In the genomic region with DNA sequence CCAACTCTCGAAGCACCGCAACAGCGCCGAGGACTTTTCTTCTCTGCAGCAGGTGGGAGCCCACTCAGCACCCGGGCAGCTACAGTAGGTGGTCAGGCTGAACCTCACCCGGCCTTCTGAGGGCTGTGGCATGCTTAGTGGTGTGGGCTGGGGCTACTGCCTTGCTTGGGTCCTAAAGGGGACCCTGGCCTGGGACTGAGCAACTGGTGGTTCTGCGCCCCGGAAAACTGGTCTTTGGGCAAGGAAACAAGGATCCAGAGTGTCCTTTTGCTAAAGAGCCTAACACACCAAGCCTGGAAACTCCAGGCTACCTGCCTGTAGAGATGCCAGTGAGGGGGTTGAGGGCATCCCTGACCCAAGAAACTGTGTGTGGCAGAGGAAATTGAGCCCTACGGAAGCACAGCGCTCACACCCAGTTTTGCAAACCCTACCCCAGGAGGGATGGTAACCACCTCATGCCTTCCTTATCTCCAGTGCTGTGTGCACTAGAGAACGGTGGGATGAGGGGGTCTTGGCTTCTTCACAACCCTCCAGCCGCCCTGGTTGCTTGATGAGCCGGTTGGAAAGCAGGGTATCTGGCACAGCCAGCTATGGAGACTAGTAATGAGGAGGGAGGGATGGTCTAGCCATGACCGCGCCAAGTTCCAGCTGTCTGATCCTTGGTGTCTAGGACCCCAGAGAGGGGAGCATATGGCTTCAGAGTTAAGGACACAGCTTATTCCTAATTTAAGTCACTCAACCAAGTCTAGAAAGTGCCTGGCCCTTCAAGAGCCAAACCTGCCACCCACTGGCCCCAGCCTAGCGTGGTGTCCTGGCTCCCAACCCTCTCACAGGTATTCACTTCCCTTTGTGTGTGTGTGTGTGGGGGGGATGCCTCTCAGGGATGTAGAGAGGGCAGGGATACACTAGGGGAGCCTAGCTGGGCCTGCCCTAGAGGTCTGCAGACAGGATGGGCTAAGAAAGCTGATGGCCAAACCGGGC, we compare ENCODE assay signal across 9 mouse cellular contexts. TPM values are rescaled to one million over a fixed set of nuclear protein-coding genes. Genes with fewer than 3 reads are reported as not detected.
DNase-seq lines count a peak whose midpoint lies in the region; ATAC-seq and TF ChIP-seq lines count a peak whose summit lies in the region.
"Had no signal": no experiment of that assay in that cellular context is flagged by ENCODE, and none has a peak within 500 bp of the region (broad histone marks: within the 10 kb centered on the region; RNA-seq: fewer than 3 reads in every experiment).

No protein-coding gene starts in this region.

- H3K36me3 ChIP-seq in kidney, postnatal 0 days (ENCODE audit: insufficient read depth, low read length): no peaks in the 10 kb centered on the region
- H3K36me3 ChIP-seq in embryonic facial prominence, embryonic 14.5 days (ENCODE audit: control insufficient read depth, insufficient read depth, low read length): no peaks in the 10 kb centered on the region
- H3K36me3 ChIP-seq in hindbrain, embryonic 16.5 days (ENCODE audit: control insufficient read depth, insufficient read depth, low read length): no peaks in the 10 kb centered on the region
- no peaks in the 10 kb centered on the region for H3K36me3 ChIP-seq in midbrain, embryonic 15.5 days (replicated peaks)

- H3K9me3 ChIP-seq in kidney, postnatal 0 days (replicated peaks; ENCODE audit: low read length): no peaks in the 10 kb centered on the region
- H3K9me3 ChIP-seq in embryonic facial prominence, embryonic 14.5 days (ENCODE audit: control insufficient read depth, low read length): no peaks in the 10 kb centered on the region
- H3K9me3 ChIP-seq in hindbrain, embryonic 16.5 days (ENCODE audit: control insufficient read depth, low read length): no peaks in the 10 kb centered on the region
- H3K9me3 ChIP-seq in midbrain, embryonic 15.5 days: no peaks in the 10 kb centered on the region

- peaks cover 19% of the 10 kb centered on the region for H3K4me1 ChIP-seq in kidney, postnatal 0 days (replicated peaks; ENCODE audit: insufficient read depth, low read length)
- peaks cover 23% of the 10 kb centered on the region for H3K4me1 ChIP-seq in embryonic facial prominence, embryonic 14.5 days (ENCODE audit: control insufficient read depth, insufficient read depth, low read length)
- H3K4me1 ChIP-seq in hindbrain, embryonic 16.5 days (ENCODE audit: control insufficient read depth, insufficient read depth, low read depth, low read length): peaks cover 15% of the 10 kb centered on the region
- peaks cover 18% of the 10 kb centered on the region for H3K4me1 ChIP-seq in midbrain, embryonic 15.5 days

- H3K9ac ChIP-seq in kidney, postnatal 0 days (ENCODE audit: low read depth, low read length): peak overlapping the region; percentile 53
- H3K9ac ChIP-seq in embryonic facial prominence, embryonic 14.5 days (ENCODE audit: low read depth, low read length): peak overlapping the region; percentile 70
- H3K9ac ChIP-seq in hindbrain, embryonic 16.5 days (ENCODE audit: low read depth, low read length): peak overlapping the region; percentile 53
- H3K9ac ChIP-seq in midbrain, embryonic 15.5 days: no peak overlapping the region

- no peak for ATAC-seq in kidney, postnatal 0 days (replicated peaks; ENCODE audit: low FRiP score, low read depth)
- no peak for ATAC-seq in embryonic facial prominence, embryonic 14.5 days (ENCODE audit: low read depth)
- 0 out of 2 replicates have a peak, but pooled peaks have one; percentile 9 for ATAC-seq in hindbrain, embryonic 16.5 days
- ATAC-seq in midbrain, embryonic 15.5 days (replicated peaks): no peak; the same call in 1 of the 2 replicates

- peak overlapping the region; percentile 52 for H3K4me2 ChIP-seq in kidney, postnatal 0 days (ENCODE audit: low read length)
- H3K4me2 ChIP-seq in embryonic facial prominence, embryonic 14.5 days (ENCODE audit: low read depth, low read length): peak overlapping the region; percentile 64
- H3K4me2 ChIP-seq in hindbrain, embryonic 16.5 days (ENCODE audit: low read length): peak overlapping the region; percentile 69
- peak overlapping the region; percentile 75 for H3K4me2 ChIP-seq in midbrain, embryonic 15.5 days

- DNase-seq in kidney, postnatal 0 days (ENCODE audit: low spot score): no peak
- DNase-seq in kidney, postnatal 25 days: no peak
- DNase-seq in embryonic facial prominence, embryonic 14.5 days (ENCODE audit: low spot score): no peak
- DNase-seq in right cerebral cortex, postnatal 10 days (ENCODE audit: low spot score in 2 of 2): no peak
- DNase-seq in frontal cortex, postnatal 36 days (ENCODE audit: low spot score in 2 of 2): no peak
- no peak for DNase-seq in layer of hippocampus, adult 11-12 months (ENCODE audit: low spot score)
- DNase-seq: cerebellum, postnatal 14 days had no signal

- TF ChIP-seq CTCF in kidney, postnatal 0 days (IDR thresholded peaks at IDR 0.05; ENCODE audit: low read depth): no peak

- peak overlapping the region; percentile 74 for H3K27ac ChIP-seq in kidney, postnatal 0 days
- peak overlapping the region; percentile 87 for H3K27ac ChIP-seq in embryonic facial prominence, embryonic 14.5 days (replicated peaks; ENCODE audit: low read depth, low read length)
- H3K27ac ChIP-seq in hindbrain, embryonic 16.5 days (ENCODE audit: low read depth, low read length): no peak overlapping the region
- H3K27ac ChIP-seq in midbrain, embryonic 15.5 days: no peak overlapping the region

- H3K4me3 ChIP-seq in kidney, postnatal 0 days (replicated peaks; ENCODE audit: low read depth, low read length): peak overlapping the region; percentile 35
- H3K4me3 ChIP-seq in embryonic facial prominence, embryonic 14.5 days (ENCODE audit: low read depth, low read length): peak overlapping the region; percentile 44
- peak overlapping the region; percentile 33 for H3K4me3 ChIP-seq in hindbrain, embryonic 16.5 days (ENCODE audit: low read length)
- peak overlapping the region; percentile 32 for H3K4me3 ChIP-seq in midbrain, embryonic 15.5 days

- WGBS in kidney, postnatal 0 days: 32% methylated on average over 17 of the region's 17 CpGs
- 33% methylated on average over 15 of the region's 17 CpGs for WGBS in embryonic facial prominence, embryonic 14.5 days
- WGBS in hindbrain, embryonic 16.5 days: 27% methylated on average over 17 of the region's 17 CpGs
- 28% methylated on average over 17 of the region's 17 CpGs for WGBS in midbrain, embryonic 15.5 days

- H3K27me3 ChIP-seq in kidney, postnatal 0 days (ENCODE audit: insufficient read depth, low read length): no peaks in the 10 kb centered on the region
- no peaks in the 10 kb centered on the region for H3K27me3 ChIP-seq in embryonic facial prominence, embryonic 14.5 days (replicated peaks; ENCODE audit: control insufficient read depth, insufficient read depth, low read length)
- 0 out of 2 replicates have a peak, but pooled peaks cover 3% of the 10 kb centered on the region for H3K27me3 ChIP-seq in hindbrain, embryonic 16.5 days (replicated peaks; ENCODE audit: control insufficient read depth, insufficient read depth, low read length)
- no peaks in the 10 kb centered on the region for H3K27me3 ChIP-seq in midbrain, embryonic 15.5 days (replicated peaks)

RNA-seq across cellular contexts. Expression of gene Myl9, which starts 0.5 kb away (rescaled TPM):
- polyA plus RNA-seq in kidney, postnatal 0 days (2015; fragmentation: Nextera tagmentation; extraction: Ambion mirVana): 449 and 494 TPM in 2 replicates
- 285 and 310 TPM in 2 replicates for polyA plus RNA-seq in embryonic facial prominence, embryonic 14.5 days (2014; fragmentation: Nextera tagmentation; extraction: Ambion mirVana)
- 46.9 and 52.0 TPM in 2 replicates for polyA plus RNA-seq in hindbrain, embryonic 16.5 days (2015; fragmentation: Nextera tagmentation; extraction: Ambion mirVana)
- 41.2 and 41.6 TPM in 2 replicates for polyA plus RNA-seq in midbrain, embryonic 15.5 days (2015; fragmentation: Nextera tagmentation; extraction: Ambion mirVana)

Comparison
In these comparisons a context has a peak if more than half of its experiments do, and no peak if none do; other contexts are left out.
1. H3K27ac ChIP-seq: peak in kidney, postnatal 0 days (single experiment) and embryonic facial prominence, embryonic 14.5 days (single experiment); none in hindbrain, embryonic 16.5 days (single experiment) and midbrain, embryonic 15.5 days (single experiment).
2. Peak in every context shown above with its lines, with median percentiles within 50 percentile points of each other: H3K4me2 ChIP-seq and H3K4me3 ChIP-seq.